Mouse (Mus musculus): Measurements from ENCODE around the gene Nkiras2. TPM values are rescaled to one million over a fixed set of nuclear protein-coding genes. Genes with fewer than 3 reads are reported as not detected.
"Not testable (repeated sequence)": the region's sequence is repeated elsewhere in the genome, so short reads cannot be mapped to it uniquely, and the experiment has no call there.

Nkiras2 gene
- total RNA-seq, 2 experiments from 2014 or later = 15.3 to 21.9 TPM

GRCm38 (mm10) chr11:100648405-100648804, 29.4 kb downstream of the Nkiras2 start:
- DNase-seq = no peak
- no peak overlapping the region for H3K27ac ChIP-seq
- intact Hi-C loops (cut with DNase I) = no loop called here
- no peak for TF ChIP-seq CTCF (IDR thresholded peaks at IDR 0.05)
- H3K4me3 ChIP-seq = no peak overlapping the region

DNA sequence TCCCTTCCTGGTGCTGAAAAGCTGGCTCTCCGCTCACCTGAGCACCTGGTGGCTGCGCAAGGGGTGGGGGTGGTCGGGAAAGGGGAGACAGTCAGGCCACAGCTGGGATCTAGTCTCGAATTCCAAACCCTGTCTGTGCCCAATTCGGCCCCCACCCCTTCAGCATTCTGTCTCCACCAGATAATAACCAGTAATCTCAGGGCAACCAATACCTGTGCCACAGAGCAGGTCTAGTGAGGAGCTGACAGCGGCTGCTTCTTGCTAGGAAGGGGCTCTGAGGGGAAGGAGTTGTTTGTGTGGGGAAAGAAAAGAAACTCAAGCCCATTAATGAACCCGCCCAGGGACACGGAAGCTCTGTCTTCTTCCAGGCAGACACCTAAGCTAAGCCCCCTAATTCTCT, 32.2 kb downstream of the Nkiras2 start:
- no peak for TF ChIP-seq CTCF (IDR thresholded peaks at IDR 0.05)

GRCm38 (mm10) chr11:100651748-100652147, 32.7 kb downstream of the Nkiras2 start:
- no peak for TF ChIP-seq CTCF (IDR thresholded peaks at IDR 0.05)
- Histone ChIP-seq H3K27ac (no peak overlapping the region), H3K4me3 (no peak overlapping the region)
- intact Hi-C loops (cut with DNase I) = no loop called here
- no peak for DNase-seq

More for the DNA sequence above, 32.2 kb downstream of the Nkiras2 start:
- H3K4me3 ChIP-seq = no peak overlapping the region
- H3K27ac ChIP-seq = no peak overlapping the region
- DNase-seq = no peak
- intact Hi-C loops (cut with DNase I) = no loop called here

DNA sequence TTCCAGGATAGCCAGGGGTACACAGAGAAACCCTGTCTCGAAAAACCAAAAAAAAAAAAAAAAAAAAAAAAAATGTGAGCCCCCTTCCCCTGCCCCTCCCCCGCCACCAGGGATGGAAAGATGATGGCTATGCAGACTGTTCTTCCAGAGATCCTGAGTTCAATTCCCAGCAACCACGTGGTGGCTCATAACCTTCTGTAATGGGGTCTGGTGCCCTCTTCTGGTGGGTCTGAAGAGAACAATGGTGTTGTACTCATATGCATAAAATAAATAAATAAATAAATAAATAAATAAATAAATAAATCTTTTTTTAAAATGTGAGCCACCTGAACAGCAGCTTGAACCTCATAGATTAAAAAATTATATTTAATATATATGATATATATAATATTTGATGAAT, 36.5 kb downstream of the Nkiras2 start:
- H3K4me3 ChIP-seq; H3K27ac ChIP-seq; DNase-seq; intact Hi-C loops (cut with DNase I): not testable (repeated sequence)
- TF ChIP-seq CTCF (IDR thresholded peaks at IDR 0.05) = peak; percentile 32

DNA sequence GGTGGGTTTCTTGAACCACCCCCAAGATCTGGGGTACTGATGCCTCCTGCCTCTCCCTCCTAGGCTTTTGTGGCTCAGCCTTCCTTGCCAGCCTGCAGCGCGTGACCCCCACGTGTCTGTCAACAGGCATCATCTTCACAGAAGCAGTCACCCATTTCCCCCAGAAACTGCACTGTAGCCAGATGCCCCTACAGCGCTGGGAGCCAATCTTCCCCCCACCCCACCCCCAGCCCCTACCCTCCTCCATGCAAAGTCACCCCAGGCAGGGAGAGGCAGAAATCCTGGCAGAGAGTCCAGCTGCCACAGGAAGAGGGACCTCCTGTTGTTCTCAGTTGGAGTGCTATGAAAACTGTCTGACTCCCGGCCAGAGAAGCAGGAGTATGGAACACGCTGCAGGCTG, 37.4 kb downstream of the Nkiras2 start:
- H3K27ac ChIP-seq = no peak overlapping the region
- TF ChIP-seq CTCF (IDR thresholded peaks at IDR 0.05) = no peak
- intact Hi-C loops (cut with DNase I) = no loop called here
- H3K4me3 ChIP-seq = no peak overlapping the region
- no peak for DNase-seq

DNA sequence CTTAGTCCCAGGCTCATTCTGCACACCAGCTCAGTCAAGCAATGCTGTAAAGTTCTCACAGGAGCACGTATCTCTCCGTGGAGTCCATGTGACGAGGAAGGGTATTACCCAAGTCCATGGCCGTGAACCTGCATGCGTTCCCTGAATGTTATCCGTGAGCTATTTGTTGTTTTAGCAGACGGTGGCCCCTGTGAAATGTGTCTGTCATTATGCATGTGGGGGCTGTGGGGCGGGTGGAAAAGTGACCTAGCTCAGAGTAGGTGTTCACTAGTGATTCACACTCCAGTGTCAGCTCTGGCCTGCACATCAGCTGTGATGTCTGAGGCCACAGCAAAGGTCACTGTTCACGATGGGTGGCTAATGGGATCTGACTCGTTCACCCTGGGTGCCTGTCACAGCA, 40.8 kb downstream of the Nkiras2 start:
- Histone ChIP-seq H3K4me3 (no peak overlapping the region), H3K27ac (no peak overlapping the region)
- intact Hi-C loops (cut with DNase I) = no loop called here
- DNase-seq = no peak
- no peak for TF ChIP-seq CTCF (IDR thresholded peaks at IDR 0.05)

DNA sequence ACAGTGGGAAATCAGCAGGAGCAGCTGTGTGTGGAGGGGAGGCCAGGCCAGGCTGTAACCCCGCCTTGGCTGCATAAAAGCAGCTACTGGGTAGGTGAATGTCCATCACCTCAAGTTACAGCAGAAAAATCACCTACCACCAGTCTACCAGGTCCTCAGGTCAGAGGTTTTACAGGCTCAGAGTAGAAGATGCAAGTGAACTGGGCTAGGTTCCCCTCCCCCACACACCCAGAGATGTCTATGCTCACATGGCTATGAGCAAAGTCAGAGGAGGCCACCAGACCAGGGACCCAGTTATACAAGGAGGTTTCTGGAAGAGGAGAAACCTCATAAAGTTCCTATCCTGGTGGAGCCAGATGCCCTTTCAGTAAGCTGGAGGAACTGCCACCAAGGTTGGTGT, 52.0 kb downstream of the Nkiras2 start:
- intact Hi-C loops (cut with DNase I) = no loop called here
- no peak for TF ChIP-seq CTCF (IDR thresholded peaks at IDR 0.05)
- Histone ChIP-seq H3K27ac (peak overlapping the region; percentile 20; the same call in 1 of the 2 replicates), H3K4me3 (no peak overlapping the region)
- DNase-seq = no peak

DNA sequence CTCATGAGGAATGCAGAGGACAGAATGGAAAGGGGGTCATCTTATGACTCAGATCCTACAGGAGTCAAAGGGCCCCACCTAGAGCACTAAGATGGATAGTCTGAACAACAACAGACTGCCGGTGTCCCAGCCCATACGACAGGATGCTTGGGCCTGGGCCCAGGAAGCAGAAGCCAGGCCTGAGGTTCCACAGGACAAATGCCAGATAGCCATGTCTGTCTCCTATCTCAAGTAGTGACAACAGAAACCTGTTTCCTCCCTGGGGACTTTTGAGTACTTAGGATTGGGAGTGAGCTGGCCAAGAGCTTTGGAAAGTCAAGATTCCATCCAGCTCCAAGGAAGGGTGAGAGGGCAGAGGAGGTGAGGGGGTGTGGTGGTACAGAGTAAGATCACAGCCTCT, 52.9 kb downstream of the Nkiras2 start:
- H3K4me3 ChIP-seq = no peak overlapping the region
- TF ChIP-seq CTCF (IDR thresholded peaks at IDR 0.05) = no peak
- no peak for DNase-seq
- no peak overlapping the region for H3K27ac ChIP-seq
- intact Hi-C loops (cut with DNase I) = no loop called here

- DNase-seq = peak; percentile 83
- H3K27ac ChIP-seq = peak overlapping the region; percentile 80
- H3K4me3 ChIP-seq = peak overlapping the region; percentile 63
- no peak for TF ChIP-seq CTCF (IDR thresholded peaks at IDR 0.05)
- intact Hi-C loops (cut with DNase I) = no loop called here
These were observed 54.1 kb downstream of the Nkiras2 start for GRCm38 (mm10) chr11:100673169-100673568.

Other genes starting within 250 kb of the Nkiras2 start
- gene Jup, start 221.5 kb upstream of the Nkiras2 start, total RNA-seq (2021) = 100 to 1,000 TPM in 1 of 2 experiments, 10 to 100 TPM in 1; 68.6 to 104 TPM
- gene P3h4, start 204.4 kb upstream of the Nkiras2 start, total RNA-seq (2021) = 1 to 10 TPM; 2.0 to 4.6 TPM
- gene Fkbp10, start 203.5 kb upstream of the Nkiras2 start, total RNA-seq (2021) = 1 to 10 TPM; 1.9 to 4.5 TPM
- 1 to 10 TPM; 6.6 to 8.8 TPM for gene Nt5c3b, start 177.4 kb upstream of the Nkiras2 start, total RNA-seq (2021)
- under 1 TPM; 0.23 to 0.39 TPM for gene Klhl10, start 177.3 kb upstream of the Nkiras2 start, total RNA-seq (2021)
- gene Klhl11, start 146.5 kb upstream of the Nkiras2 start, total RNA-seq (2021) = 1 to 10 TPM; 4.7 to 4.9 TPM
- gene Acly, start 91.2 kb upstream of the Nkiras2 start, total RNA-seq (2021) = 10 to 100 TPM; 10.3 to 19.0 TPM
- gene Ttc25, start 73.6 kb upstream of the Nkiras2 start, total RNA-seq (2021) = under 1 TPM; 0.10 to 0.31 TPM
- 1 to 10 TPM; 3.2 to 4.4 TPM for gene Cnp, start 44.3 kb upstream of the Nkiras2 start, total RNA-seq (2021)
- gene Dnajc7, start 924 bp downstream of the Nkiras2 start, total RNA-seq (2021) = 100 to 1,000 TPM; 116 TPM
- gene Zfp385c, start 73.2 kb downstream of the Nkiras2 start, total RNA-seq (2021) = under 1 TPM in 1 of 2 experiments, not detected in 1; 0.39 TPM
- under 1 TPM; 0.38 to 0.39 TPM for gene Dhx58, start 85.0 kb downstream of the Nkiras2 start, total RNA-seq (2021)
- gene Kat2a, start 93.2 kb downstream of the Nkiras2 start, total RNA-seq (2021) = 10 to 100 TPM; 11.9 to 12.1 TPM
- not detected for gene Hspb9, start 94.6 kb downstream of the Nkiras2 start, total RNA-seq (2021)
- 10 to 100 TPM; 37.6 to 40.9 TPM for gene Rab5c, start 119.0 kb downstream of the Nkiras2 start, total RNA-seq (2021)
- gene Kcnh4, start 140.7 kb downstream of the Nkiras2 start, total RNA-seq (2021) = not detected
- gene Hcrt, start 143.7 kb downstream of the Nkiras2 start, total RNA-seq (2021) = not detected
- 1 to 10 TPM; 4.3 to 6.9 TPM for gene Ghdc, start 151.7 kb downstream of the Nkiras2 start, total RNA-seq (2021)
- gene Stat5b, start 231.5 kb downstream of the Nkiras2 start, total RNA-seq (2021) = 100 to 1,000 TPM; 139 to 145 TPM
- gene Stat5a, start 240.1 kb downstream of the Nkiras2 start, total RNA-seq (2021) = 10 to 100 TPM; 11.7 to 15.8 TPM

Data from gastrocnemius, adult 2 months (tissue).